Mouse (Mus musculus) heart, embryonic 12.5 days (tissue): ENCODE measurements around the gene Gmpr2. TPM values are rescaled to one million over a fixed set of nuclear protein-coding genes. Genes with fewer than 3 reads are reported as not detected.

Experiments
- ATAC-seq: fragments of 200-750 bp; cut with Nextera tagmentation; 2 replicates; pipeline ENCODE4 v1.8.0; 2017; ENCODE audit warnings: moderate TSS enrichment, moderate library complexity; ENCODE audit not compliant: insufficient number of reproducible peaks, low FRiP score
- H3K27ac ChIP-seq: fragments of 300-500 bp; sonication (generic); 2 replicates; pipeline ENCODE4 v1.5.1; 2016; ENCODE audit warnings: mild to moderate bottlenecking, moderate library complexity; ENCODE audit not compliant: poor library complexity, severe bottlenecking
- H3K27me3 ChIP-seq: fragments of 300-500 bp; sonication (generic); replicated peaks from 2 replicates; pipeline ENCODE4 v1.6.1; 2016; ENCODE audit warnings: mild to moderate bottlenecking, moderate library complexity
- H3K36me3 ChIP-seq: fragments of 300-500 bp; sonication (generic); 2 replicates; pipeline ENCODE4 v1.6.1; 2016; ENCODE audit warnings: mild to moderate bottlenecking, moderate library complexity
- H3K4me1 ChIP-seq: fragments of 300-500 bp; sonication (generic); replicated peaks from 2 replicates; pipeline ENCODE4 v1.6.1; 2016; ENCODE audit warnings: mild to moderate bottlenecking
- H3K4me2 ChIP-seq: fragments of 300-500 bp; sonication (generic); 2 replicates; pipeline ENCODE4 v1.6.1; 2016; ENCODE audit warnings: mild to moderate bottlenecking, moderate library complexity
- H3K4me3 ChIP-seq: fragments of 300-500 bp; sonication (generic); 2 replicates; pipeline ENCODE4 v1.5.1; 2016; ENCODE audit warnings: mild to moderate bottlenecking
- H3K9ac ChIP-seq: fragments of 300-500 bp; sonication (generic); 2 replicates; pipeline ENCODE4 v1.6.1; 2016; ENCODE audit warnings: mild to moderate bottlenecking, moderate library complexity
- H3K9me3 ChIP-seq: fragments of 300-500 bp; sonication (generic); replicated peaks from 2 replicates; pipeline ENCODE4 v1.6.1; 2016; ENCODE audit warnings: mild to moderate bottlenecking, moderate library complexity
- WGBS: fragments of 180-500 bp; shearing (Covaris S2); methylation state at CpG from one replicate; pipeline ENCODE4 v1.1.7; 2016; 5-methylcytosine and 5-hydroxymethylcytosine counted together
- polyA plus RNA-seq: library from polyadenylated mRNA; unstranded; fragments of >200 nt; fragmentation: Nextera tagmentation; extraction: Ambion mirVana; gene quantifications from 2 replicates; pipeline ENCODE4 v1.2.1, GENCODE M21; 2016

Gmpr2 gene
- polyA plus RNA-seq, 1 experiment from 2014 or later, result 39.8 TPM

- H3K4me3 ChIP-seq, result no peak overlapping the region
- H3K9me3 ChIP-seq, result no peaks in the 10 kb centered on the region
- H3K4me1 ChIP-seq, result peaks cover 6% of the 10 kb centered on the region; the same call in 1 of the 2 replicates
- no peak overlapping the region for H3K27ac ChIP-seq
- WGBS, result 68% methylated on average over 8 of the region's 8 CpGs
- ATAC-seq, result no peak
- no peak overlapping the region for H3K4me2 ChIP-seq
- H3K27me3 ChIP-seq, result 0 out of 2 replicates have a peak, but pooled peaks cover 16% of the 10 kb centered on the region
- no peak overlapping the region for H3K9ac ChIP-seq
- H3K36me3 ChIP-seq, result no peaks in the 10 kb centered on the region
These were observed 56.3 kb downstream of the Gmpr2 start for GRCm38 (mm10) chr14:55727889-55728685.

Other genes with a start within 250 kb of the Gmpr2 start
- gene Dhrs4, start 193.2 kb upstream of the Gmpr2 start, polyA plus RNA-seq, result 63.3 and 64.5 TPM in 2 replicates
- 2.4 and 2.6 TPM in 2 replicates for gene Carmil3, start 181.3 kb upstream of the Gmpr2 start, polyA plus RNA-seq
- 0.30 and 0.59 TPM in 2 replicates for gene Cpne6, start 161.5 kb upstream of the Gmpr2 start, polyA plus RNA-seq
- not detected in 2 replicates for gene Nrl, start 147.0 kb upstream of the Gmpr2 start, polyA plus RNA-seq
- gene Pck2, start 131.7 kb upstream of the Gmpr2 start, polyA plus RNA-seq, result 38.8 and 43.0 TPM in 2 replicates
- gene Dcaf11, start 111.9 kb upstream of the Gmpr2 start, polyA plus RNA-seq, result 73.2 and 78.7 TPM in 2 replicates
- gene A730061H03Rik, start 111.5 kb upstream of the Gmpr2 start, polyA plus RNA-seq, result 0.96 TPM in 1 of 2 replicates, not detected in the other
- 114 and 118 TPM in 2 replicates for gene Fitm1, start 96.3 kb upstream of the Gmpr2 start, polyA plus RNA-seq
- 211 and 212 TPM in 2 replicates for gene Psme1, start 93.8 kb upstream of the Gmpr2 start, polyA plus RNA-seq
- gene Emc9, start 86.6 kb upstream of the Gmpr2 start, polyA plus RNA-seq, result 16.3 and 21.5 TPM in 2 replicates
- 200 and 213 TPM in 2 replicates for gene Psme2, start 80.8 kb upstream of the Gmpr2 start, polyA plus RNA-seq
- 16.4 and 16.8 TPM in 2 replicates for gene Rnf31, start 80.2 kb upstream of the Gmpr2 start, polyA plus RNA-seq
- gene Irf9, start 68.4 kb upstream of the Gmpr2 start, polyA plus RNA-seq, result 8.7 and 9.4 TPM in 2 replicates
- gene Rec8, start 53.9 kb upstream of the Gmpr2 start, polyA plus RNA-seq, result 16.5 and 17.5 TPM in 2 replicates
- 66.1 and 68.4 TPM in 2 replicates for gene Ipo4, start 36.0 kb upstream of the Gmpr2 start, polyA plus RNA-seq
- 3.4 and 5.2 TPM in 2 replicates for gene Gm49378, start 34.0 kb upstream of the Gmpr2 start, polyA plus RNA-seq
- 86.2 and 92.6 TPM in 2 replicates for gene Tm9sf1, start 28.1 kb upstream of the Gmpr2 start, polyA plus RNA-seq
- 0.45 and 0.60 TPM in 2 replicates for gene Tssk4, start 21.8 kb upstream of the Gmpr2 start, polyA plus RNA-seq
- 74.1 and 76.7 TPM in 2 replicates for gene Mdp1, start 11.4 kb upstream of the Gmpr2 start, polyA plus RNA-seq
- gene Nedd8, start 183 bp downstream of the Gmpr2 start, polyA plus RNA-seq, result 457 and 491 TPM in 2 replicates
- gene Tinf2, start 9.9 kb downstream of the Gmpr2 start, polyA plus RNA-seq, result 36.1 and 37.6 TPM in 2 replicates
- gene Tgm1, start 42.0 kb downstream of the Gmpr2 start, polyA plus RNA-seq, result 0.27 and 0.70 TPM in 2 replicates
- 20.9 and 24.4 TPM in 2 replicates for gene Rabggta, start 50.3 kb downstream of the Gmpr2 start, polyA plus RNA-seq
- 59.2 and 60.8 TPM in 2 replicates for gene Dhrs1, start 73.7 kb downstream of the Gmpr2 start, polyA plus RNA-seq
- gene Nop9, start 73.8 kb downstream of the Gmpr2 start, polyA plus RNA-seq, result 27.7 and 30.6 TPM in 2 replicates
- 1.0 and 1.2 TPM in 2 replicates for gene Cideb, start 86.5 kb downstream of the Gmpr2 start, polyA plus RNA-seq
- 0.49 and 0.54 TPM in 2 replicates for gene Ltb4r2, start 89.5 kb downstream of the Gmpr2 start, polyA plus RNA-seq
- 0.49 and 0.76 TPM in 2 replicates for gene Ltb4r1, start 94.0 kb downstream of the Gmpr2 start, polyA plus RNA-seq
- gene Adcy4, start 112.2 kb downstream of the Gmpr2 start, polyA plus RNA-seq, result 24.4 and 26.2 TPM in 2 replicates
- 19.7 and 20.3 TPM in 2 replicates for gene Ripk3, start 116.9 kb downstream of the Gmpr2 start, polyA plus RNA-seq
- 17.5 and 18.6 TPM in 2 replicates for gene Nfatc4, start 151.2 kb downstream of the Gmpr2 start, polyA plus RNA-seq
- 33.3 and 38.2 TPM in 2 replicates for gene Nynrin, start 182.1 kb downstream of the Gmpr2 start, polyA plus RNA-seq
- 0.32 and 0.57 TPM in 2 replicates for gene Cbln3, start 212.5 kb downstream of the Gmpr2 start, polyA plus RNA-seq
- gene Khnyn, start 213.0 kb downstream of the Gmpr2 start, polyA plus RNA-seq, result 19.8 TPM in 2 replicates
- gene Sdr39u1, start 228.4 kb downstream of the Gmpr2 start, polyA plus RNA-seq, result 38.2 and 40.4 TPM in 2 replicates